Mouse (Mus musculus): ENCODE measurements around the gene Arl4a. TPM values are rescaled to one million over a fixed set of nuclear protein-coding genes. Genes with fewer than 3 reads are reported as not detected.

Gene Arl4a
- polyA plus RNA-seq, 1 experiment from 2014 or later: 74.3 TPM

GRCm38 (mm10) chr12:40027846-40028245, 10.0 kb downstream of the Arl4a start:
- no peak for DNase-seq (ENCODE audit: low spot score)
- H3K27me3 ChIP-seq (ENCODE audit: low read depth, poor library complexity, severe bottlenecking): no peaks in the 10 kb centered on the region
- no peaks in the 10 kb centered on the region for H3K4me1 ChIP-seq
- WGBS: 91% methylated on average over 3 of the region's 3 CpGs
- H3K27ac ChIP-seq (replicated peaks): no peak overlapping the region
- H3K4me3 ChIP-seq: no peak overlapping the region
- H3K9me3 ChIP-seq (replicated peaks): no peaks in the 10 kb centered on the region; the same call in 1 of the 2 replicates
- peaks cover 21% of the 10 kb centered on the region for H3K36me3 ChIP-seq

- no peaks in the 10 kb centered on the region for H3K27me3 ChIP-seq (ENCODE audit: low read depth, poor library complexity, severe bottlenecking)
- H3K9me3 ChIP-seq (replicated peaks): no peaks in the 10 kb centered on the region; the same call in 1 of the 2 replicates
- no peak overlapping the region for H3K27ac ChIP-seq (replicated peaks)
- H3K4me1 ChIP-seq: no peaks in the 10 kb centered on the region
- DNase-seq (ENCODE audit: low spot score): no peak
- H3K4me3 ChIP-seq: no peak overlapping the region
- WGBS: 95% methylated on average over 3 of the region's 3 CpGs
- H3K36me3 ChIP-seq: peaks cover 16% of the 10 kb centered on the region
These were observed 10.4 kb downstream of the Arl4a start for GRCm38 (mm10) chr12:40027444-40027843.

GRCm38 (mm10) chr12:40023918-40024317, 13.9 kb downstream of the Arl4a start:
- Histone ChIP-seq H3K9me3 (replicated peaks) (no peaks in the 10 kb centered on the region), H3K4me3 (no peak overlapping the region), H3K27ac (replicated peaks) (no peak overlapping the region), H3K27me3 (ENCODE audit: low read depth, poor library complexity, severe bottlenecking) (no peaks in the 10 kb centered on the region), H3K4me1 (0 out of 2 replicates have a peak, but pooled peaks cover 3% of the 10 kb centered on the region), H3K36me3 (no peaks in the 10 kb centered on the region)
- DNase-seq (ENCODE audit: low spot score): no peak
- WGBS: 85% methylated on average over 2 of the region's 2 CpGs

- no peak overlapping the region for H3K4me3 ChIP-seq
- H3K4me1 ChIP-seq: 0 out of 2 replicates have a peak, but pooled peaks cover 3% of the 10 kb centered on the region
- H3K9me3 ChIP-seq (replicated peaks): no peaks in the 10 kb centered on the region
- H3K27ac ChIP-seq (replicated peaks): no peak overlapping the region
- no peak for DNase-seq (ENCODE audit: low spot score)
- WGBS: 81% methylated on average over 3 of the region's 3 CpGs
- no peaks in the 10 kb centered on the region for H3K36me3 ChIP-seq
- no peaks in the 10 kb centered on the region for H3K27me3 ChIP-seq (ENCODE audit: low read depth, poor library complexity, severe bottlenecking)
These were observed 14.7 kb downstream of the Arl4a start for GRCm38 (mm10) chr12:40023014-40023642.

GRCm38 (mm10) chr12:40022344-40022743, 15.5 kb downstream of the Arl4a start:
- H3K4me3 ChIP-seq: no peak overlapping the region
- H3K9me3 ChIP-seq (replicated peaks): no peaks in the 10 kb centered on the region
- 0 out of 2 replicates have a peak, but pooled peaks cover 3% of the 10 kb centered on the region for H3K4me1 ChIP-seq
- H3K27ac ChIP-seq (replicated peaks): no peak overlapping the region
- DNase-seq (ENCODE audit: low spot score): no peak
- no peaks in the 10 kb centered on the region for H3K27me3 ChIP-seq (ENCODE audit: low read depth, poor library complexity, severe bottlenecking)
- no peaks in the 10 kb centered on the region for H3K36me3 ChIP-seq
- 92% methylated on average over 3 of the region's 3 CpGs for WGBS

GRCm38 (mm10) chr12:40017955-40018505, 19.8 kb downstream of the Arl4a start:
- H3K36me3 ChIP-seq: no peaks in the 10 kb centered on the region
- no peak overlapping the region for H3K27ac ChIP-seq (replicated peaks)
- WGBS: 88% methylated on average over 6 of the region's 6 CpGs
- H3K4me3 ChIP-seq: no peak overlapping the region
- no peaks in the 10 kb centered on the region for H3K27me3 ChIP-seq (ENCODE audit: low read depth, poor library complexity, severe bottlenecking)
- H3K9me3 ChIP-seq (replicated peaks): no peaks in the 10 kb centered on the region
- DNase-seq (ENCODE audit: low spot score): no peak
- peaks cover 11% of the 10 kb centered on the region for H3K4me1 ChIP-seq

- peak; percentile 22 for DNase-seq (ENCODE audit: low spot score)
- Histone ChIP-seq H3K4me1 (peaks cover 10% of the 10 kb centered on the region), H3K27ac (replicated peaks) (peak overlapping the region; percentile 30; the same call in 1 of the 2 replicates), H3K4me3 (no peak overlapping the region), H3K36me3 (no peaks in the 10 kb centered on the region), H3K9me3 (replicated peaks) (no peaks in the 10 kb centered on the region), H3K27me3 (ENCODE audit: low read depth, poor library complexity, severe bottlenecking) (no peaks in the 10 kb centered on the region)
- 56% methylated on average over 19 of the region's 19 CpGs for WGBS
These were observed 21.0 kb downstream of the Arl4a start for GRCm38 (mm10) chr12:40016648-40017460.

- Histone ChIP-seq H3K9me3 (replicated peaks) (no peaks in the 10 kb centered on the region), H3K36me3 (no peaks in the 10 kb centered on the region), H3K27me3 (ENCODE audit: low read depth, poor library complexity, severe bottlenecking) (no peaks in the 10 kb centered on the region), H3K27ac (replicated peaks) (no peak overlapping the region), H3K4me1 (peaks cover 8% of the 10 kb centered on the region), H3K4me3 (no peak overlapping the region)
- 74% methylated on average over 9 of the region's 9 CpGs for WGBS
- no peak for DNase-seq (ENCODE audit: low spot score)
These were observed 21.8 kb downstream of the Arl4a start for GRCm38 (mm10) chr12:40016068-40016467.

- Histone ChIP-seq H3K27me3 (ENCODE audit: low read depth, poor library complexity, severe bottlenecking) (no peaks in the 10 kb centered on the region), H3K27ac (replicated peaks) (no peak overlapping the region), H3K4me1 (no peaks in the 10 kb centered on the region), H3K36me3 (no peaks in the 10 kb centered on the region), H3K9me3 (replicated peaks) (no peaks in the 10 kb centered on the region), H3K4me3 (no peak overlapping the region)
- WGBS: 69% methylated on average over 2 of the region's 2 CpGs
- no peak for DNase-seq (ENCODE audit: low spot score)
These were observed 28.0 kb downstream of the Arl4a start for GRCm38 (mm10) chr12:40009866-40010265.

GRCm38 (mm10) chr12:40008459-40008858, 29.4 kb downstream of the Arl4a start:
- no peaks in the 10 kb centered on the region for H3K9me3 ChIP-seq (replicated peaks)
- H3K4me1 ChIP-seq: no peaks in the 10 kb centered on the region
- H3K4me3 ChIP-seq: no peak overlapping the region
- H3K27ac ChIP-seq (replicated peaks): no peak overlapping the region
- 73% methylated on average over 3 of the region's 3 CpGs for WGBS
- no peaks in the 10 kb centered on the region for H3K36me3 ChIP-seq
- no peaks in the 10 kb centered on the region for H3K27me3 ChIP-seq (ENCODE audit: low read depth, poor library complexity, severe bottlenecking)
- DNase-seq (ENCODE audit: low spot score): no peak

- no peaks in the 10 kb centered on the region for H3K9me3 ChIP-seq (replicated peaks)
- H3K4me1 ChIP-seq: no peaks in the 10 kb centered on the region
- no peaks in the 10 kb centered on the region for H3K36me3 ChIP-seq
- H3K27ac ChIP-seq (replicated peaks): no peak overlapping the region
- no peaks in the 10 kb centered on the region for H3K27me3 ChIP-seq (ENCODE audit: low read depth, poor library complexity, severe bottlenecking)
- no peak overlapping the region for H3K4me3 ChIP-seq
- no peak for DNase-seq (ENCODE audit: low spot score)
- WGBS: 74% methylated on average over 2 of the region's 2 CpGs
These were observed 33.1 kb downstream of the Arl4a start for GRCm38 (mm10) chr12:40004766-40005165.

- 11% methylated on average over 4 of the region's 4 CpGs for WGBS
- Histone ChIP-seq H3K9me3 (replicated peaks) (no peaks in the 10 kb centered on the region), H3K4me3 (peak overlapping the region; percentile 23; the same call in 1 of the 2 replicates), H3K36me3 (no peaks in the 10 kb centered on the region), H3K27me3 (ENCODE audit: low read depth, poor library complexity, severe bottlenecking) (no peaks in the 10 kb centered on the region), H3K4me1 (peaks cover 28% of the 10 kb centered on the region), H3K27ac (replicated peaks) (peak overlapping the region; percentile 76)
- DNase-seq (ENCODE audit: low spot score): peak; percentile 48
These were observed 39.0 kb downstream of the Arl4a start for GRCm38 (mm10) chr12:39998853-39999195.

Data from midbrain, embryonic 10.5 days (tissue).